ENCODE assay signal across 8 mouse cellular contexts in the genomic region with DNA sequence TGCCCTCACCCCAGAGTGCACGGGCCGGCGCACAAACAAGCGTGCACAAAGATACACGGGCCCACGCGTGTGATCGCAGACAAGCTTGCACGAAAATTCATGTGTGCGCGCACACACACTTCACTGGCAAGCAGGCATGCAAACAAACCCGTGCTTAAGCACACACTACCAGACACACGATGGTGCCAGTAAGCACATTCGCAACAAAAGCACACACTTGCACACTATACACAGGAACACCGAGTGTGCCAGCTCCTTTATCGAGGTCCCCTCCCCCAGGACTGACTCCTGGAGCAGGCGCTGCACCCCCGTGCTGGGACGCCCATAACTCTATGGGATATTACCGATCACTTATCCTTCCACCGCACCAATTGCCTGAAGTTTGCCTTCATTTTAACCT. TPM values are rescaled to one million over a fixed set of nuclear protein-coding genes. Genes with fewer than 3 reads are reported as not detected.
DNase-seq lines count a peak whose midpoint lies in the region; ATAC-seq and TF ChIP-seq lines count a peak whose summit lies in the region.

No protein-coding gene starts in this region.

- peaks cover 45% of the 10 kb centered on the region for H3K4me1 ChIP-seq in forebrain, embryonic 16.5 days (replicated peaks; ENCODE audit: control insufficient read depth, insufficient read depth, low read length)
- H3K4me1 ChIP-seq in midbrain, postnatal 0 days (ENCODE audit: insufficient read depth, low read length), result peaks cover 16% of the 10 kb centered on the region

- H3K27me3 ChIP-seq in forebrain, embryonic 16.5 days (replicated peaks; ENCODE audit: control insufficient read depth, insufficient read depth, low read length), result peaks cover 5% of the 10 kb centered on the region; the same call in 1 of the 2 replicates
- H3K27me3 ChIP-seq in midbrain, postnatal 0 days (ENCODE audit: insufficient read depth, low read length), result peaks cover 23% of the 10 kb centered on the region

- no peaks in the 10 kb centered on the region for H3K36me3 ChIP-seq in forebrain, embryonic 16.5 days (ENCODE audit: control insufficient read depth, insufficient read depth)
- no peaks in the 10 kb centered on the region for H3K36me3 ChIP-seq in midbrain, postnatal 0 days (ENCODE audit: insufficient read depth, low read length)

- peak; percentile 55 for DNase-seq in heart, adult 11 months
- DNase-seq in heart, adult 8-10 months (ENCODE audit: low spot score), result no peak
- peak; percentile 27 for DNase-seq in adipocyte (ENCODE audit: low spot score)
- DNase-seq in kidney, postnatal 4 days, result peak; percentile 26 to 57
- DNase-seq in midbrain, postnatal 0 days (ENCODE audit: low spot score), result no peak
- no peak for DNase-seq in layer of hippocampus, adult 9-11 months

- under 1% methylated on average over 21 of the region's 21 CpGs for WGBS in forebrain, embryonic 16.5 days
- WGBS in midbrain, postnatal 0 days, result under 1% methylated on average over 21 of the region's 21 CpGs

- peak overlapping the region; percentile 44 for H3K9ac ChIP-seq in forebrain, embryonic 16.5 days (replicated peaks; ENCODE audit: low read depth, low read length)
- H3K9ac ChIP-seq in midbrain, postnatal 0 days (replicated peaks; ENCODE audit: low read length, poor library complexity, severe bottlenecking), result 0 out of 2 replicates have a peak overlapping the region, but pooled peaks have one; percentile 5

- no peaks in the 10 kb centered on the region for H3K9me3 ChIP-seq in forebrain, embryonic 16.5 days (ENCODE audit: control insufficient read depth, low read length)
- H3K9me3 ChIP-seq in midbrain, postnatal 0 days (ENCODE audit: low read length), result no peaks in the 10 kb centered on the region

- peak overlapping the region; percentile 91 for H3K4me2 ChIP-seq in forebrain, embryonic 16.5 days (ENCODE audit: low read length)
- peak overlapping the region; percentile 88 for H3K4me2 ChIP-seq in midbrain, postnatal 0 days (ENCODE audit: low read depth, low read length, poor library complexity, severe bottlenecking)

- ATAC-seq in forebrain, embryonic 16.5 days, result no peak; the same call in 1 of the 2 replicates
- 0 out of 2 replicates have a peak, but pooled peaks have one; percentile 13 for ATAC-seq in midbrain, postnatal 0 days (ENCODE audit: low FRiP score)
- ATAC-seq in CD4-positive, CD25-positive, alpha-beta regulatory T cell, adult 4 months, result no peak

- H3K27ac ChIP-seq in forebrain, embryonic 16.5 days (ENCODE audit: low read length), result no peak overlapping the region
- H3K27ac ChIP-seq in midbrain, postnatal 0 days (ENCODE audit: low read depth, low read length), result no peak overlapping the region

- H3K4me3 ChIP-seq in forebrain, embryonic 16.5 days (replicated peaks; ENCODE audit: low read length), result peak overlapping the region; percentile 60
- H3K4me3 ChIP-seq in midbrain, postnatal 0 days (ENCODE audit: low read depth, low read length), result peak overlapping the region; percentile 46

- TF ChIP-seq CTCF in midbrain, postnatal 0 days (IDR thresholded peaks at IDR 0.05), result no peak

RNA-seq across cellular contexts. Expression of gene Hmga2, which starts 1.2 kb away (rescaled TPM):
- not detected for total RNA-seq in heart, adult 8-10 months (2022)
- polyA plus RNA-seq in forebrain, embryonic 16.5 days (2015; fragmentation: Nextera tagmentation; extraction: Ambion mirVana), result 0.68 and 0.71 TPM in 2 replicates
- 0.85 and 0.99 TPM in 2 replicates for total RNA-seq in midbrain, postnatal 0 days (2014; rRNA removed)
- polyA plus RNA-seq in midbrain, postnatal 0 days (2015; fragmentation: Nextera tagmentation; extraction: Ambion mirVana), result 0.30 and 0.32 TPM in 2 replicates
- polyA plus RNA-seq in CD4-positive, CD25-positive, alpha-beta regulatory T cell, adult 4 months (2017; shearing (Covaris generic)), result under 1 TPM in 1 of 2 experiments, not detected in 1; 0.36 TPM

Comparison
In these comparisons a context has a peak if more than half of its experiments do, and no peak if none do; other contexts are left out.
1. DNase-seq: peak in heart, adult 11 months (single experiment), adipocyte (single experiment) and kidney, postnatal 4 days (2 of 2); none in heart, adult 8-10 months (single experiment), midbrain, postnatal 0 days (single experiment) and layer of hippocampus, adult 9-11 months (single experiment).